Mouse (Mus musculus): ENCODE results near the gene Hk1.

Hk1 gene

DNA sequence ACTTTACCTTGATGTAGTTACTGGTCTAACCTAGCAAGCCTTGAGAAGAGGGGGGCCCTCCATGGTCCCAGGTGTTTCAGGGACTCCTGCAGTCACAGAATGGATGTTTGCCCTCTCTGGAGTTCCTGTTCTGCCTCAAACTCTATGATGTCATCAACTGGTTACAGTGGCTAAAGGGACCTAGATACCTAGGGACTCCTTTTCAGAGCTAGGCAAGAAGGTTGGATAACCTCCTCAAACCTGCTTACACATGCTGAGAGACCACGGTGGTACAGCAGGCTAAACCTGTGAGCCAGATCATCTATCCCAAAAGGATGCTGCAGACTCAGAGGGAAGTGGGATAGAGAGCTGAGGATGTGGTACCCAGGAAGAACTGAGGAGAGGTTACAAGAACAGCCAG lies at the start of gene Hk1:
Gene Hk1, minus strand, starts transcription at position 101 of the 400 bp plus-strand sequence.
- DNase-seq (ENCODE audit: low spot score) = no peak

GRCm38 (mm10) chr10:62425081-62425871 lies 45.6 kb upstream of the Hk1 start:
- no peak for DNase-seq (ENCODE audit: low spot score)

- peak; percentile 28 for DNase-seq (ENCODE audit: low spot score)
Observed at GRCm38 (mm10) chr10:62422255-62422654, 42.5 kb upstream of the Hk1 start, which contains the start of gene Hkdc1. Hkdc1 (minus strand) TSS chr10:62422491.

- no peak for DNase-seq (ENCODE audit: low spot score)
Observed at GRCm38 (mm10) chr10:62421127-62421526, 41.4 kb upstream of the Hk1 start.

GRCm38 (mm10) chr10:62420399-62420798 lies 40.7 kb upstream of the Hk1 start:
- DNase-seq (ENCODE audit: low spot score) = no peak

DNA sequence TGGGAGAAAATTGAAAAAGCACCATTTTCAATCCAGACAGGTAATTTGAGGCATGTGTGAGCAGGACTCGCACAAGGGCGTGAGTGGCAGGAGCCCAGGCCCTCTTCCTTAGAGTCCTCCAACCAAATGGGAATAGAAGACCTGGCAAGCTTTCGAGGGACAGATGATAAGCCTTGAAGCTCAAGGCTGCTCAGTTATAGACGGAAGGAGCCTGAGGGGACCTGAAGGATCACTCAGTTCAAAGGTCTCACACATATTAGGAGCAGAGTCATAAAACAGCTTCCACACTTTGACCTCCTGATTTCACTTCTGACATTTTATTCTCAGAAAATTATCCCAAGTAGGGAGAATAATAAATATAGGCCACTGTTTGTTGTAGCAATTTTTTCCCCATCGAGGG lies 39.7 kb upstream of the Hk1 start:
- no peak for DNase-seq (ENCODE audit: low spot score)

DNA sequence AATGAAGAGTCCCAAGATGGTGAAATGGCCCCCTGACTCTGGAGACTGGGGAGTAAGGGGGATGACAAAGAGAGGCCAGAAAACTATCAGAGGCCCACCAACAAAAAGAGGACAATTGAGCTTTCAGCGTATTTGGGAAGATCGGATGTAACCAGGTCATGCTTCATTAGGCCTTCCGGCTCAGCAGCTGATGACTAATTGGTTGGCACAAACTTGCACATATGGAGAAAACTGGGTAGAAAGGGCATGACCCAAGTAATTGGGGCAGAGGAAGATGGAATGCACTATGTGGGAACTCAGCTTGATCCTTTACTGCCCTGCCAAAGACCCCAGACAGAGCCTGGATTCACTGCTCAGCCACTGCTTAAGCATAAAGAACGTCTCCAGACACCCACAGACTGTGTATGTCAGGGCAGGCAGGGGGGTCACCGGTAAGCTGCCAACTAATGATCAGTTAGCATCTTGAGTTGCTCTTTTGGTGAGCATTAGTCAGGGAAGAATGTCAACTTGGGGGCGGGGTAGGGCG lies 39.2 kb upstream of the Hk1 start:
- no peak for DNase-seq (ENCODE audit: low spot score)

GRCm38 (mm10) chr10:62413606-62413982 lies 33.9 kb upstream of the Hk1 start:
- no peak for DNase-seq (ENCODE audit: low spot score)

GRCm38 (mm10) chr10:62412906-62413605 lies 33.3 kb upstream of the Hk1 start:
- DNase-seq (ENCODE audit: low spot score) = no peak

DNA sequence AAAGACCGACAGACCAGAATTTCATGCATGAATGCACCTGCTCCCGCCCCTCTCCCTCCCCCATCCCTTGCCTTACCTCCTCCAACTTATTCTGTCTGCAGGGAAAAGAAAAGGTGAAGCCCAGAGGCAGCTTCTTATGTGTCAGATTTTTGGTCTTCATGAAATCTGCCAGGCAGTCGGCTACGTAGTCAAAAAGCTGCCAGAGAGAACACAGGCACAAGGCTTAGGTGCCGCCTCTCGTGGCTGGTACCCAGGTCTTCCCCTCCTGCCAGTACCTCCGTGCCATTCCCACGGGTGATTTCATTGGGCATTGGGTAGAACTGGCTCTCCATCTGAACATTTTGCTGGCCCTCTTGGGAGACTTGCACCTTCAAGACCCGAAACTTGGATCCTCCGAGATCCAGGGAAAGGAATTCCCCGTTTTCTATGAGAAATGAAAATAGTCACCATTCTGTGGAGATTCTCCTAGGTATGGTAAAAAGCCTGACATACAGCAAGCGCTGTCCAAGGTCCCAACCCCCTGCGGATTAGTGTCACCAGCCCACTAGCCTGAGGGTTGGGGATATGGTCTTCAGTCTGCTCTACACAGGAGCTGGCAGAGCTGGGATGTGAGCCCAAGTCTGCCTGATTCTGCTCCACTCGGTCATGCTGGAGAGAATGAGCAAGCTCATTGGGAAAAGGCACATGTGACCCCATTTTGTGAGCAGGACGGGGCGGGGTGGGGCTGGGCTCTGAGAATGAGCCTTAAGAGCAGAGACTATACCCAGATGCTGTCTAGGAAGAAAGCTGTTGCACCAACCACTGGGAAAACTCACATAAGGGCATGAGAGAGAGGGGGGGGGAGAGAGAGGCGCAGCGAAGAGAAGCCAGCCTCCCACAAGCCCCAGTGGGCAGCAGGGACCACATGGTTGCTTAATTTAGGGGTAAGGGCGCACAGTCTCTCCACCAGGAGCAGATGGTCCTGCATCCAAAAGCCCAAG lies 32.0 kb upstream of the Hk1 start:
- DNase-seq (ENCODE audit: low spot score) = no peak

GRCm38 (mm10) chr10:62410943-62411342 lies 31.2 kb upstream of the Hk1 start:
- DNase-seq (ENCODE audit: low spot score) = peak; percentile 88

DNA sequence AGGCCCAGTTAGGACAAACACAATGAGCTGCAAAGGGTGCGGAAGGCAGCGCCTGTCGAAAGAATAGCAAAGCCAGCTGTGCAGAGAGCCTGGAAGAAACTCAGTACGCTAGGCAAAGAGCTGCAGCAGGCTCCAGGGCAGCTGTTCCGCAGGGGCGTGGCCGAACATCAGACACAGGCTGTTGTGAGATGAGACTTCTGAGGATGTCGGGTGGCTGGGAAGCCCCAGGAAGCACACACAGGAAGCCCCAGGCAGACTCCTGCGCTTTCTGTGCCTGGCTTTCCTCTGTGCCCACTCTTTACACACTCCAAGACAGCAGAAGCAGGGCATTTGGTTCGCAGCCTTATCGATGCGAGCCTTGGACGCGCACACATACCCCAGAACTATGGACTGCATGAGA lies 25.2 kb upstream of the Hk1 start:
- peak; percentile 70 for DNase-seq (ENCODE audit: low spot score)

DNA sequence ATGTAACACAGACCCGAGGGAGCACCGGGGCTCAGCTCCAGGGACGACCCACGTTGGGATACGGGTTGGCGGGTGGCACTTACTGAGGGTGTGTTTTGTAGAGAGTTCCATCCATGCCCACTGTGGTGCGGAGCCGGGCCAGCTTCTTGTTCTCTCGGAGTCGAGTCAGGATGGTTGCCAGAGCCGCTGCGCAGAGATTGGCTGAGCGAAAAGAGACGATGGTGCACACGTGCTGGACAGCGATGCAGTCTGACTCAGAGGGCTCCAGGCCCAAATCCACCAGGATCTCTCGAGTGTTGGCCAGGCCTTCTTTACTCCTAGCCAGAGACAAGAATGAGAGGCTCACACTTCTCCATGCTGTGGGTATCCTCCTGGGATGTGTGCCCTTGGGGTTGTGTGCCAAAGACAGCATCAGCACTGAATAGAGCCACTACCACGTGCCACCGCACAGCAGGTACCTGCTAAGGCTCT lies 22.0 kb upstream of the Hk1 start:
- no peak for DNase-seq (ENCODE audit: low spot score)

DNA sequence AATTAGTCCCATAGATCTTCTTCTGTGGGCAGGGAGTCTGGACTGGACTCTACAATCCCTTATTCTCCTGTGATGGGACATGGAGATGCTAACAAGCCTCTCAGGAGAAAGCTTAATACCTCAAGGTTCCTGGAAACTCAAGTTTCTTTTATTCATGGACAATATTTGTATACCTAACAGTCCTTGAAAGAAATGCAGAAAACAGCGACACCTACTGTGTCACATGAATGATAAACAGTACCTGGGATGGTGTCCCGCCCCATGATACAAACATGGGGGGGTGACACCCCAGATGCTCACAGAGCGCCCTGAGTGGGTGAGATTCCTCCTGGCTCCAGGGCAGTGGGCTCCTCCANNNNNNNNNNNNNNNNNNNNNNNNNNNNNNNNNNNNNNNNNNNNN lies 3.3 kb upstream of the Hk1 start:
- no peak for DNase-seq (ENCODE audit: low spot score)

DNA sequence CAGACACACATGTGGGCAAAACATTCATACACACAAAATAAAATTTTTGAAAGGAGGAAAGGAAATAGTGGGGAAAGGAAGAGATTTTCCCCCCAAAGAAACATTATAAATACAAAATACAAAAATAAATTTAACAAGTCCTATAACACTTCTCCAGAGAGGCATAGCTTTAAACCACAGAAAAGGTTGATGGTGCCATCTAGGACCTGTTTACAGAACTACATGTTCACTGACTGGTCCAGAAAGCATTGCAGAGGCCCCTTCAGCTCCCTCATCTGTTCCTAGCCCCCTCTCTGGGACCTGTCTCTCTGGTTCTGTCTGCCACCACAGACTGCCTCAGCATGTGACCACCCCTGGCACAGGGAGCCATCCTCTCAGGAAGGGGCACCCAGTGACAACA lies 1.2 kb upstream of the Hk1 start:
- DNase-seq (ENCODE audit: low spot score) = no peak

DNA sequence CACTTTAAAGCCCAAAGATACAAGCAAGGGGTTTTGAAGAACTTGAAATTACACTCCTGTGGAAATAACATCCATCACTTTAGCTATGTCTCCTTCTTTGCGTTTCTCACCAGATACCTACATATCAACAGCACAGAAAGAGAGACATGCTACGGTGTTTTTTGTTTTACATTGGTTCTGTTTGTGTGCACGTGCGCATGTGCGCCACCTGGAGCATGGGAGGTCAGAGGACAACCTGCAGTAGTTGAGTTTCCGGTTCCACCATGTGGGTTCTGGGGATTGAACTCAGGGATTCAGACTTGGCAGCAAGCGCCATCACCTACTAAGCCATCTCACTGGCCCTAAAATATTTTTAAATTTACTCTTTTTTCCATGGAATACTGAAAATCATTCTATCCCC lies 20.9 kb downstream of the Hk1 start:
- no peak for DNase-seq (ENCODE audit: low spot score)

DNA sequence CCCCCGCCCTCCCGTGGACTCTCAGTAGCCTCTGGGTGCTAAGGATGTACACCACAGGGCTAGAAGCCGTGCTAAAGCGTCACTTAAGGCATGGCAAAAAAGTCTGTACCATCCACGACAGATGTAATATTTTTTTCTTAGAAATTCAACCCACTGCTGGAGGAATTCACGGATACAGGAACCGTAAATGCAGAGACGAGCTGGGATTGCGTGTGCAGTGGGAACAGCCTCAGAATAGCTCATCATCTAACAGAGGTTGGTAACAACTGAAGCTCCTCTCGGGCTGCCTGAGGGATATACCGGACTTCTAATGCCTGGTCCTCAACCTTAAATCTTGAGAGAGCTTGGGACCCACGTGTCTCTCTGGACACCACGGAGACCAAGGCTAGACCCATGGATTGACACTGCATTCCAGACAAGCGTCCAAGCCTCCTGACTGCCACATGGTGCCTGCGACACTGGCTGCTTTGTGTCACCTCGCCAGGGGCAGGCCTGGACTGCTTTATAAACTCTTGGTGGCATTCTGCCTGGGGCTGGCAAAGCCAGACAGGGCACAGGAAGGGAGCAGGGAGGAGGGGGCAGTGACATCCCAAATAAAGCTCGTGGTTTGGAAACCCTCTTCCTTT lies 23.5 kb downstream of the Hk1 start:
- no peak for DNase-seq (ENCODE audit: low spot score)

DNA sequence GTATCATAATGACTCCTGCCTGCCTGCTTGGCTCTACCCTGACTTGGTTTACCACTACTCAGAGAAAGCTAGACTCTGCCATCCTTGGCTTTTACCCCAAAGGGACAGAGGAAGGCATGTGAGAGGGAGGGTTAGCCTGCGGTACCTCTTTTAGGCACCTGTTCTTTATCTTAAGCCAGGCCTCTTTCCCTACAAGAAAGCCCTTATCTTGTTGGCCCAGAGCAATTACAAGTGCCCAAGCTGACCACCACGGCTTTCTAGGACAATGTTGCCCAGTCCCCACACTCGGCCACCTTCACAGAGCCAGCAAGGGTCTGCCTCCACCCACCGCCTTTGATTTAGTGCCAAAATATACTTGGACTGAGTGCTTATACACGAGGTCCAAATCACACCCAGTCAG lies 34.6 kb downstream of the Hk1 start:
- DNase-seq (ENCODE audit: low spot score) = no peak

DNA sequence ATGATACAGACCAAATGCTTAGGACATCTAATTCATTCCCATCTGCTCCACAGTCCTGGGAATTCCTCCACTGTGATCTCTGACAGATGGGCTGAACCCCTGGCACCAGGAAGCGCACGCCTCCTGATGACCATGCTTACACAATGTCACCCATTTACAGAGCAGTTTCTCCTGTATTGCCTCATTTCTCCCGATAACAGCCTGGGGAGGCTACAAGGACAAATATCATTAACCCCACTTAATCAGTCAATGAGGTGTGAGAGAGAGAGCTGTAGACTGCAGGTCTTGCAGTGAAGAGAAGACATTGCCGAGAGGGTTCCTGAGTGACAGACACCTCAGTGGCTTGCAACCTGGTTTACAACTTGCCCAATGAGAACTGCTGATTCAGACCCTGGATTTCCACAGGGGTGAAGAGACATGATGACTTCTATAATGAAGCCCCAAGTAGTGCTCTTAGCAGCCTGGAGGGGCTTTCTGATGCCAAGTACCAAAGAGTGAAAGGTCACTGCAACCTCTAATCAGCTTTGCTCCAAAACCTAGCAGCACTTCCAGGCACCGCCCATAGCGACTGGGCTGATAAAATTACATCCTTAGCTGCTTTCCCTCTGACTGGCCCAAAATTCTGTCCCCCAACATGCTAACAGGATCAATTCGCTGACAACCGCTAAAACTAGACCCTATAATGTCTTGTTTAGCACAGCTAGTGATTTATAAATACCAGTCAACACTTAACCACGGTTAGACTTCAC lies 35.5 kb downstream of the Hk1 start:
- DNase-seq (ENCODE audit: low spot score) = no peak

- no peak for DNase-seq (ENCODE audit: low spot score)
Observed at GRCm38 (mm10) chr10:62342512-62342911, 37.2 kb downstream of the Hk1 start.

DNA sequence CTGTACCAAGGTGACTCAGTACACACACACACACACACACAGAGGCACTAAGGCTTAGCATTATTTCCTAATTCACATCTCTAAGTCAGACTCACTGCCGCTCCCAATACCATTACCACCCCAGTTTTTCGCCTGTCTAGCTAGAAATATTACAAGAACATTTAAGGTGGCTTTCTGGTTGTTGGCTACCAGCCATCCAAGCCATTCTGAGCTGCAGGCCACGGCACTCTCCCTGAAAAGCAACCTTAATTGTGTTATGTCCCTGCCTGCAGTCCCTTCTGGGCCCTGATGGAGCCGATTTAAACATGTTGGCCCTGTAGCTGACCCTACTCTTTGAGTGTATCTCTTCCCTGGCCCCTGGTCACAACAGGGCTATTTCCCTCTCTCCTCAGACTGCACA lies 37.8 kb downstream of the Hk1 start:
- DNase-seq (ENCODE audit: low spot score) = no peak
